Mouse (Mus musculus) ovary, adult 18-20 months (tissue): ENCODE results near the gene Cyp1a2.
"Not testable (repeated sequence)": the region's sequence is repeated elsewhere in the genome, so short reads cannot be mapped to it uniquely, and the experiment has no call there.

Source experiments
- DNase-seq: peaks from one replicate; pipeline ENCODE4 v3.0.0; 2022; ENCODE audit warnings: low spot score, mixed read lengths

Gene Cyp1a2

GRCm38 (mm10) chr9:57683520-57683919 lies at the start of gene Cyp1a2:
Cyp1a2 (minus strand) TSS chr9:57683703.
- DNase-seq: no peak

- DNase-seq: no peak
Observed at GRCm38 (mm10) chr9:57728312-57728711, 44.8 kb upstream of the Cyp1a2 start.

DNA sequence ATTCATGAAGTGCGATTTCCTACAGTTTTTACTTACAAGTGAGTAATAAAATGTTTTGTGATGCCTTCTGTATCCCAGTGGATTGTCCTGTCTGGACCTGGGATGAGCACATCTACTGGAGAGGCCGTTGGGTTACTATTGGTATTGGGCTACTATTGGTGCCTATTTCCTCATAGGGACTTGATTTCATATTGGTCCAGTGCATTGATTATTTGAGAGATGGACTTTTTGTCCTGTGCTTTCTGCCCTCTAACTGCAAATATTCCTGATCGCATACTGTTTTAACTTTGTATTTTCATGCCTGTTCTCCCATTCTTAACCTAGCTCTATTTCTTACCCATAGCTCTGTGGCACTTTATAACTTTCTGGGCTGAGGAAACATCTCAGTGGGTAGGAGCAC lies 41.2 kb upstream of the Cyp1a2 start:
- DNase-seq: no peak

DNA sequence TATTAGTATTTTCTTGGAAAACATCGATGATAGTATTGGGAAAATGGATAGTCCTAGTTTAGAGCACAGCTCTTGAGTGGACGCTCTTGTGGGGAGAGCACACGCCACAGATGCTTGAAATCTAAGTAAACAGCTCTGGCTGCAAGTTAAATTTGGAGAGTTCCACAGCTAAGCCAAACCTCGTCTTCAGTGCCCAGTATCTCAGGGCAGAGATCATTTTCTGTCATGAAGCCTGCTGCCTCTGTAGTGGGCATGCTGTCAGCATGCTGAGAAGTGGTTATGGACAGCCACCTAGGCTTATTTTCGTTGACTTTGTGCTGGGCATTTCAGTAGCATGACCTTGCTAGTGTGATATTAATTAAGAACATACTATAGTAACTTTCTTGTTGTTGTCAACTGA lies 40.3 kb upstream of the Cyp1a2 start:
- no peak for DNase-seq

DNA sequence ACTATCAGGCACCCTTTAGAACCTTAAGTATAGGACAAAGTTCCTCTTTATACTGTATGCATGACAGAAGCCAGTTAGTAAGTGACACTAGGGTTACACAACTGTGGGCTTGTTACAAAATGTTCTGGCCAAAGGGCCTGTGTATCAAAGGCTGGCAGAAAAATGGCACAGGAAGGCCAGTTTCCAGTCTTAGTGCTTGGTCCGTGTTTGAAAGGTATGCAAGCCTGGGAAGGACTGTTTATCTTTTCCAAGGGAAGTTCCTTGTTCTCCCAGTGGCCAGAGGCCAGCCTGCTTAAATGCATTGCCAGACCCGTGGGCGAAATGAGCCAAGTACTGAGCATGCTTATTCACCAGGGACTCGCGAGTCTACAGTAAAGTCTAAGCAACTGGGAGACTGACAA lies 39.8 kb upstream of the Cyp1a2 start:
- peak; percentile 43 for DNase-seq

DNA sequence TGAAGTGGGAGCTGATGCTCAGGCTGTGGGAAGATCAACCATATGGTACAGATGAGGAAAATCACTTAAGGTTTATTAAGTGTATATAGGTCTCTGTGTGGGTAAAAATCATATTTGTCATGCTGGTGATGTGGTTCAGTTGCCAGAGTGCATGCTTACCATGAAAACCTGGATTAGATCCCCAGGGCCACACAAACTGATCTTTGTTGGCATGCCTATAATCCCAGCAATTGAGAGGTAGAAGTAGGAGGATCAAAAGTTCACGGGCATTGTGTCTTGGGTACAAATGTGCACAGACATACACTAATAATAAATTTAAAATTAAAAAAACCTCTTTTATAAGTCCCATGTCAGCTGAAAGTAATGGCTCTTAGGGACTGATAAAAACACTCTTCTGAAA lies 38.9 kb upstream of the Cyp1a2 start:
- DNase-seq: no peak

DNA sequence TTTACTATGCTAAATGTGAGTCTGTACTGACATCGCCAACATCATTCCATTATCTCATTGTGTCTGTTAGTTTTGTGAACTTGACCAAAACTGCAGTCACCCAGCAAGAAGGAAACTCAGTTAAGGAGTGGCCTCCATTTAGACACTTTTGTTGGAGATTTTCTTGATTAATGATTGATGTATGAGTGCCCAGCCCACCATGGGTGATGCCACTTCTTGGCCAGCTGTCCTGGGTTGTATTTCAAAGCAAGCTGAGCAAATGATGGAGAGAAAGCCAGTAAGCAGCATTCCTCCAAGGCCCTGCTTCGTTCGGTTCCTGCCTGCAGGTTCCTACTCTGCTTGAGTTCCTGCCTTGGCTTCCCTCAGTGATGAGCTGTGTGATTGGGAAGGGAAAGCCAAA lies 37.2 kb upstream of the Cyp1a2 start:
- DNase-seq: no peak

GRCm38 (mm10) chr9:57718408-57718807 lies 34.9 kb upstream of the Cyp1a2 start:
- DNase-seq: no peak

DNA sequence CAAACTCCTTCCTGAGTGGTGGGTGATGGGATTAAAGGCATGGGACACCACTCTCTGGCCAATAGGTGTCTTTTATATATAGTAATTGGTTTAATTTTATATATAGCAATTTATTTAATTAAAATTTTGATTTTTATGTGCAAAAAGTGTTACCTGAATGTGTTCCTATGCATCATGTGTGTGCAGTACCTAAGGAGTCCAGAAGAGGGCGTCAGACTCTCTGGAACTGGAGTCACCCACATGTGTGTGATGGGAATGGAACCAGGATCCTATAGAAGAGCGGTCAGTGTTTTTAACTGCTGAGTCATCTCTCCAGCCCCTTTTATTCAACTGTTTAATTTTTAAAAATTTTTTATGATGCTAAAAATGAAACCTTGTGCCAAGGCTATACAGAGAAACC lies 28.7 kb upstream of the Cyp1a2 start:
- DNase-seq: no peak

DNA sequence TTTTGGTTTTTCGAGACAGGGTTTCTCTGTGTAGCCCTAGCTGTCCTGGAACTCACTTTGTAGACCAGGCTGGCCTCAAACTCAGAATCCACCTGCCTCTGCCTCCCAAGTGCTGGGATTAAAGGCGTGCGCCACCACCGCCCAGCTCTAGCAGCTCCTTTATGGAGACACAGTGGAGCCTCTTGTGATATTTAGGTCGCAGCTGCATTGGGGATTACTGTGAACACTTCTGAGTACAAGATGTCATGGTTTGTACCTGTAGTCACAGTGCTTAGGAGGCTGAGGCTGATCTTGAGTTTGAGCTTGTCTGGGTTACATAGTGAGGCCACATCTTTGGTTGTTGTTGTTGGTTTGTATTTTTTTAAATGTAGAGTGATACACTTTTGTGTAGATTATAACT lies 26.7 kb upstream of the Cyp1a2 start:
- not testable (repeated sequence) for DNase-seq

DNA sequence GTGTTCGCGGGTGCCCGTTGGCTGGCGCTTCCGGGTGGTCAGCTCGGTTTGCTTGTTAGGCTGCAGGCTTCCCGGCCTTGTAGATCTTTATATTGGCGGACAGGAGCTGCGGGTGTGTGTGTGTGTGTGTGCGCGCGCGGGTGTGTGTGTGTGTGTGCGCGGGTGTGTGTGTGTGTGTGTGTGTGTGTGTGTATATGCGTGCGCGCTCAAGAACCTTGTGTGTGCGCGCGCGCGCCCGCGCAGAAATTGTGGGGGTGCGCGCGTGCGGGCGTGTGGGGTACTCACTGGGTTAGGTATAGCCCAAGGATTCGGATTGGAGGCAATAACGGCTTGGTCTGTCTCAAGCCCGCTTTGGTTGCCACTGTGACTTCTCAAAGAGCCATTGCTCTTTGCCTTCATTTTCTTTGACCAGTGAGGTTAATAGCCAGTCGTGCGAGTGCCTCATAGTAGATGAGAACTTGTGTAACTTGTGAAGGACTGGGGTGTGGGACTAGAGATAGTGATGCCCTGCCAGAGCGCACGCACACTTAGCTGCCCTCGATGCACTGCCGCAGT lies 25.3 kb upstream of the Cyp1a2 start:
- DNase-seq: no peak

- peak; percentile 75 for DNase-seq
Observed at GRCm38 (mm10) chr9:57708068-57708719, 24.7 kb upstream of the Cyp1a2 start, which contains the start of gene Edc3. Edc3 (plus strand) TSS chr9:57708540.

DNA sequence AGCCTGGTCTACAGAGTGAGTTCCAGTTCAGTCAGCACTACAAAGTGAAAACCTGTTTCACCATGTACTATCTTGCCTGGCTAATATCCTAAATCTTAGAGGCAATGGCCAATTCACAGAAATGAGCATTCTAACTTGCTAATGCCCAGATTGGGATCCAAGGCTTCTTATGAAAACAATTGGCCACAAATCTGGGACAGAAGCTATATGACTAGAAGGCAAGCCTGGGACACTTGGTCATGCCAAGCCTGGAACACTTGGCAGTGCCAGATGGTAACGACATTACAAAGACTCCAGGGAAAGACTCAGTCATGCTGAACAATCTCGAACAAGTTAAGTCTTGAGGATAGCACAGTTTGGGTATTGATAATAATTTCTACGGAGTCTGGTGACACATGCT lies 23.0 kb upstream of the Cyp1a2 start:
- no peak for DNase-seq

GRCm38 (mm10) chr9:57698466-57699150 lies 15.1 kb upstream of the Cyp1a2 start:
- no peak for DNase-seq

GRCm38 (mm10) chr9:57697380-57697779 lies 13.9 kb upstream of the Cyp1a2 start:
- no peak for DNase-seq

GRCm38 (mm10) chr9:57696380-57697285 lies 13.1 kb upstream of the Cyp1a2 start:
- no peak for DNase-seq

- no peak for DNase-seq
Observed at GRCm38 (mm10) chr9:57694108-57694507, 10.6 kb upstream of the Cyp1a2 start.

DNA sequence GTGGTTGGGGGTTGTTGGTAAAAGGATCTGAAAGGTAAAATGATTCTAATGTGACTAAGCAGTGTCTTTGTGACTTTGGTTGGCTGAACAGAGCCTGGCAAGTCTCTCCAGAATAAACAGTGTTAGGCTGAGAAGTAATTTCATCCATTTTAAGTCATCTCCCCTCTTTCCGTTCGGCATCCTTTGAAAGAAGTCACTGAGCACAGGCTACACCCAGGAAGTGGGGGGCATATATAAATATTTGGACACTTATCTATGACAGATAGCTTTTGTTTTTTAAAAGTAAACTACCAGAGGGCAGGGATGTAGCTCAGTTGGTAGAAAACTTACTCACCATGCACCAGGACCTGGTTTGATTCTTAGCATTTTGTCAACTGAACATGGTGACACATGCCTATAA lies 5.1 kb upstream of the Cyp1a2 start:
- DNase-seq: no peak

DNA sequence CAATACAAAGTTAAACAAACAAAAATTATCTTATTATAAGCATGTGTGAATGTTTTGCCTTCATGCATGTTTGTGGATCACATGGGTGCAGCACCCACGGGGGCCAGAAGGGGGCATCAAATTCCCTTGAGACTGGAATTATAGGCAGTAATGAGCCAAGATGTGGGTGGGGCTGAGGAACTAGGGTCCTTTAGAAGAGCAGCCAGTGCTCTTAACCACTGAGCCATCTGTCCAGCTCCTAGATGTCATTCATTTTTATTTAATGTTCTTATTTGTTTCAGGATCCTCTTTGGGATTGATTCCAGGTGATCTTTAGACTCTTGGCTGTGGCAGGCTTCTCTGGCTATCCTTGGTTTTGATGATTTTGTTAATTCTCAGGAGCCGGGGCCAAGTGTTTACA lies 4.7 kb upstream of the Cyp1a2 start:
- no peak for DNase-seq

DNA sequence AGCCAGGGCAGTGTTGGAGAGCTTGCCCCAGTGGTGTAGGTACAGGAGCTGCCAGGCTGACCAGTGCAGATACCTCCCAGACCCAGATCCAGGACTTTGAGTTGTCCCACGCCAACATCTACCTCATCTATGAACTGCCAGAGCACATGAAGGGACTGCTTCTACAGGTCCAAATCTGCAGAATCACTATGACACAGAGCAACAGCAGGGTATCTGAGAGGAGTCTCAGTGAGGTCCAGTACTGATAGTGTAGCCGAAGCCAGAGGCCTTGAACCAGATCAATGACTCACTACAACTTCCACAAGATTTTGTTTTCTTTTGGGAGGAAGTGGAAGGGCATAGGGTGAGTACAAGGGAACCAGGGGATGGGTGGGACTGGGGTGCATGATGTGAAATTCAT lies 4.2 kb upstream of the Cyp1a2 start, which contains the start of gene Cyp1a1:
TSS of gene Cyp1a1 (plus strand) at position 178 of the 400 bp plus-strand sequence.
- DNase-seq: no peak

GRCm38 (mm10) chr9:57686011-57686410 lies 2.5 kb upstream of the Cyp1a2 start:
- no peak for DNase-seq

GRCm38 (mm10) chr9:57681411-57681810 lies 2.1 kb downstream of the Cyp1a2 start:
- no peak for DNase-seq
